Mouse (Mus musculus) mature B cell (primary cell): ENCODE data around the gene Akap6.

Experiments used
- in situ Hi-C: fragments of 300-500 bp; cut with MboI; formaldehyde crosslinking; loops from 2 replicates; pipeline ENCODE4 v1.14.3; 2019

Akap6 gene

GRCm38 (mm10) chr12:53144760-53145159, 445.6 kb downstream of the Akap6 start:
- in situ Hi-C loops = no loop called here

GRCm38 (mm10) chr12:53145516-53145915, 446.3 kb downstream of the Akap6 start:
- in situ Hi-C loops = no loop called here

DNA sequence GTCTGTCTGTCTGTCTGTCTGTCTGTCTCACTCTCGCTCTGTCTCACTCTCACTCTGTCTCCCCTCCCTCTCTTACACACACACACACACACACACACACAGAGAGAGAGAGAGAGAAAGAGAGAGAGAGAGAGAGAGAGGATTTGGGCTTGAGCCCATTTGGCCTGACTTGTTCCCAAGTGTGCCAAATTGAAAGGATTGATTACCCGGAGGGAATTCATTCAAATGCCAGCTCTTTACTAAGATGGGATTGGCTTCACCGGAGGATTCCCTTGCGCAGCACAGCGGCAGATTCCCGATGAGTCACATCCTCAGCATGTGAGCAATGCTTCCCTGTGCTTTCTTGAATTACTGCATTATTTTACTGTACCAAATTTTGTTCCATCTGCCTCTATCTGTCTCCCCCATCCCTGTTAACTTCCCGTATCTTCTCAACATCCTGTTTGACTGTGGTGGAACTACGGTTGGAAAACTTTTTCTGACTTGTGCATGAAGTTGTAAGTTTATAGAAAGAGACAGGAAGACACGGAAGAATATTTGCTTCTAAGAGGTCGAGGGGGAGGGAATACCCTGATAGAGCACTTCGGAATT, 447.4 kb downstream of the Akap6 start:
- in situ Hi-C loops = no loop called here

GRCm38 (mm10) chr12:53147696-53148095, 448.5 kb downstream of the Akap6 start:
- in situ Hi-C loops = no loop called here

- in situ Hi-C loops = no loop called here
These were observed 469.2 kb downstream of the Akap6 start for GRCm38 (mm10) chr12:53168189-53169003.

DNA sequence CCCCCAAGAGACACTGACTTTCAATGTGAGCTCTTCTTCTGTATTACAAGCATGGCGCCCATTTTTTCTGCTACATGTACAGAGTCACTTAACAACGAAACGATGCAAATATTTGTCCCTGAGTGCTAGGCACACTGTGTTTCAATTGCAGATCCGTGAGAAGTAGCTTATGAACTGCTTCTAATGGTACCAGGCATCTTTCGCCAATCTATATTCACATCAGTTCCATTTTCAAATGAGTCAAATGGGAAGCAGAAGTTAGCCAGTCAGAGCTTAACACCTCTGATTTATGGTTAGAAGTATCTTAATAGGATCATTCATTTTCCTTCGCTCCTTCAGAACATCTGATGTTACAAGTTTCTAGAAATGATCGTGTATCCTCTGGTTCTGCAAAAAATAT, 492.3 kb downstream of the Akap6 start:
- in situ Hi-C loops = no loop called here

- in situ Hi-C loops = no loop called here
These were observed 494.5 kb downstream of the Akap6 start for GRCm38 (mm10) chr12:53193664-53194063.
